Mouse (Mus musculus) G1E-ER4 (cell line): Measurements from ENCODE around the gene Gm815. TPM values are rescaled to one million over a fixed set of nuclear protein-coding genes. Genes with fewer than 3 reads are reported as not detected.

ENCODE experiments used
- GATA1 ChIP-seq: IDR thresholded peaks from one replicate; pipeline ENCODE4 v1.8.0; 2012; ENCODE audit warnings: low read length, inconsistent platforms
- polyA plus RNA-seq: library from polyadenylated mRNA; stranded (reverse); fragments of >175 nt; gene quantifications from 2 replicates; pipeline ENCODE4 v1.2.3, GENCODE M21; 2012

Gm815 gene
- polyA plus RNA-seq, 1 experiment = not detected

- TF ChIP-seq GATA1 = no peak
Measured at GRCm38 (mm10) chr19:26865736-26866135, 19.9 kb upstream of the Gm815 start.

- TF ChIP-seq GATA1 = no peak
Measured at GRCm38 (mm10) chr19:26869591-26869990, 16.1 kb upstream of the Gm815 start.

GRCm38 (mm10) chr19:26870280-26870679 lies 15.4 kb upstream of the Gm815 start:
- TF ChIP-seq GATA1 = no peak

- no peak for TF ChIP-seq GATA1
Measured at GRCm38 (mm10) chr19:26871096-26871495, 14.6 kb upstream of the Gm815 start.

GRCm38 (mm10) chr19:26872886-26873285 lies 12.8 kb upstream of the Gm815 start:
- no peak for TF ChIP-seq GATA1

- TF ChIP-seq GATA1 = no peak
Measured at GRCm38 (mm10) chr19:26875601-26876000, 10.1 kb upstream of the Gm815 start.

GRCm38 (mm10) chr19:26877180-26877775 lies 8.4 kb upstream of the Gm815 start:
- no peak for TF ChIP-seq GATA1

- no peak for TF ChIP-seq GATA1
Measured at GRCm38 (mm10) chr19:26879856-26880255, 5.8 kb upstream of the Gm815 start.

GRCm38 (mm10) chr19:26881866-26882427 lies 3.7 kb upstream of the Gm815 start:
- no peak for TF ChIP-seq GATA1

- TF ChIP-seq GATA1 = no peak
Measured at GRCm38 (mm10) chr19:26888171-26888570, 2.5 kb downstream of the Gm815 start.

- no peak for TF ChIP-seq GATA1
Measured at GRCm38 (mm10) chr19:26891306-26891964, 5.8 kb downstream of the Gm815 start.

GRCm38 (mm10) chr19:26892861-26893260 lies 7.2 kb downstream of the Gm815 start:
- TF ChIP-seq GATA1 = no peak

GRCm38 (mm10) chr19:26902162-26902561 lies 16.5 kb downstream of the Gm815 start:
- no peak for TF ChIP-seq GATA1

- TF ChIP-seq GATA1 = no peak
Measured at GRCm38 (mm10) chr19:26914245-26914644, 28.6 kb downstream of the Gm815 start.

GRCm38 (mm10) chr19:26920816-26921215 lies 35.1 kb downstream of the Gm815 start:
- no peak for TF ChIP-seq GATA1

GRCm38 (mm10) chr19:26930295-26931283 lies 44.9 kb downstream of the Gm815 start:
- TF ChIP-seq GATA1 = no peak
